10 mouse cellular contexts compared by ENCODE assay signal in genomic region chr1:168283841-168284565, GRCm38 (mm10).
A peak's percentile ranks its signal among the peaks of the same experiment; 100 is the strongest.
DNase-seq lines count a peak whose midpoint lies in the region; ATAC-seq and TF ChIP-seq lines count a peak whose summit lies in the region.
"Had no signal": no experiment of that assay in that cellular context is flagged by ENCODE, and none has a peak within 500 bp of the region (broad histone marks: within the 10 kb centered on the region; RNA-seq: fewer than 3 reads in every experiment).

No protein-coding gene starts in this region.

- 55% methylated on average over 15 of the region's 15 CpGs for WGBS in kidney, embryonic 16.5 days
- WGBS in midbrain, postnatal 0 days, result 36% methylated on average over 15 of the region's 15 CpGs

- no peak overlapping the region for H3K9ac ChIP-seq in kidney, embryonic 16.5 days (replicated peaks; ENCODE audit: low read length)
- H3K9ac ChIP-seq in midbrain, postnatal 0 days (replicated peaks; ENCODE audit: low read length, poor library complexity, severe bottlenecking), result no peak overlapping the region

- H3K4me1 ChIP-seq in kidney, embryonic 16.5 days (ENCODE audit: insufficient read depth, low read length), result peaks cover 49% of the 10 kb centered on the region
- H3K4me1 ChIP-seq in midbrain, postnatal 0 days (ENCODE audit: insufficient read depth, low read length), result peaks cover 30% of the 10 kb centered on the region

- H3K27me3 ChIP-seq in kidney, embryonic 16.5 days (ENCODE audit: insufficient read depth, low read length), result no peaks in the 10 kb centered on the region
- no peaks in the 10 kb centered on the region for H3K27me3 ChIP-seq in midbrain, postnatal 0 days (ENCODE audit: insufficient read depth, low read length)

- no peak overlapping the region for H3K4me2 ChIP-seq in kidney, embryonic 16.5 days (replicated peaks; ENCODE audit: low read depth, low read length)
- H3K4me2 ChIP-seq in midbrain, postnatal 0 days (ENCODE audit: low read depth, low read length, poor library complexity, severe bottlenecking), result no peak overlapping the region

- H3K36me3 ChIP-seq in kidney, embryonic 16.5 days (ENCODE audit: insufficient read depth, low read length), result peaks cover 5% of the 10 kb centered on the region; the same call in 1 of the 2 replicates
- H3K36me3 ChIP-seq in midbrain, postnatal 0 days (ENCODE audit: insufficient read depth, low read length), result no peaks in the 10 kb centered on the region

- no peak for TF ChIP-seq CTCF in midbrain, postnatal 0 days (IDR thresholded peaks at IDR 0.05)

- peak overlapping the region; percentile 14; the same call in 1 of the 2 replicates for H3K27ac ChIP-seq in kidney, embryonic 16.5 days (ENCODE audit: low read length)
- H3K27ac ChIP-seq in midbrain, postnatal 0 days (ENCODE audit: low read depth, low read length), result peak overlapping the region; percentile 0; the same call in 1 of the 2 replicates

- no peak for DNase-seq in kidney, postnatal 4 days
- peak; percentile 56 for DNase-seq in cerebellum, adult 9-11 months
- no peak for DNase-seq in midbrain, postnatal 0 days (ENCODE audit: low spot score)
- no peak for DNase-seq in thymus, postnatal 0 days (ENCODE audit: low spot score)
- no peak for DNase-seq in embryo, embryonic 10.5 days (ENCODE audit: low spot score)
- DNase-seq in gastrocnemius, postnatal 4 days (ENCODE audit: low spot score in 2 of 2), result no peak
- DNase-seq: adrenal gland, postnatal 36 days; right cerebral cortex, postnatal 14 days had no signal

- ATAC-seq in kidney, embryonic 16.5 days (ENCODE audit: low FRiP score, low TSS enrichment), result no peak
- ATAC-seq in granulocyte monocyte progenitor cell, adult 5-6 weeks (replicated peaks; ENCODE audit: poor library complexity, severe bottlenecking), result peak; percentile 57
- no peak for ATAC-seq in midbrain, postnatal 0 days (ENCODE audit: low FRiP score)

- H3K9me3 ChIP-seq in kidney, embryonic 16.5 days (ENCODE audit: low read length), result no peaks in the 10 kb centered on the region
- H3K9me3 ChIP-seq in midbrain, postnatal 0 days (ENCODE audit: low read length), result no peaks in the 10 kb centered on the region

- H3K4me3 ChIP-seq in kidney, embryonic 16.5 days (ENCODE audit: low read length), result no peak overlapping the region
- H3K4me3 ChIP-seq in midbrain, postnatal 0 days (ENCODE audit: low read depth, low read length), result no peak overlapping the region
